Mouse (Mus musculus): ENCODE measurements around the gene Zyx. TPM values are rescaled to one million over a fixed set of nuclear protein-coding genes. Genes with fewer than 3 reads are reported as not detected.

The Zyx gene
- polyA plus RNA-seq, 1 experiment from 2014 or later, result 159 TPM

DNA sequence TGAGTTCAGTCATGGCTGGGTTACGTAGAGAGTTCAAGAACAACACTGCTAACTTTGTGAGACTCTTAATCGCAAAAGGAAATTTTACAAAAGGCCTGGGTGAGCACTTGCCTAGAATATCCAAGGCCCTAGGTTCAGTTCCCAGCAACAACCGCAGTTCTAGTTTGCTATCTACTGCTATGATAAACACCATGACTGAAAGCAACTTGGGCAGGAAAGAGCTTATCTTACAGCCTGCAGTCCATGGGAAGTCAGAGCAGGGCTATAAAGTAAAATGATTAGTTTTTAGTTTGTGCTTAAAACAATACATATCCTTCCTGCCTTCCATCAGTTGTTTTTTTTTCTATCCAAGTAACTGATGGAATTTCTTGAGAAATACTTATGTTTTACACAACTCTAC, 22.9 kb upstream of the Zyx start:
- Histone ChIP-seq H3K4me2 (ENCODE audit: low read depth, low read length) (no peak overlapping the region), H3K36me3 (ENCODE audit: control insufficient read depth, insufficient read depth) (no peaks in the 10 kb centered on the region), H3K4me3 (ENCODE audit: low read length) (no peak overlapping the region), H3K9me3 (replicated peaks; ENCODE audit: control insufficient read depth, low read length) (no peaks in the 10 kb centered on the region), H3K9ac (ENCODE audit: low read length) (no peak overlapping the region), H3K27ac (ENCODE audit: low read length) (no peak overlapping the region), H3K4me1 (ENCODE audit: control insufficient read depth, insufficient read depth, low read length) (peaks cover 8% of the 10 kb centered on the region; the same call in 1 of the 2 replicates), H3K27me3 (ENCODE audit: control insufficient read depth, insufficient read depth, low read length) (peaks cover 35% of the 10 kb centered on the region)
- ATAC-seq (replicated peaks; ENCODE audit: extremely low read depth, insufficient read depth, low FRiP score), result no peak
- 68% methylated on average over 3 of the region's 3 CpGs for WGBS

DNA sequence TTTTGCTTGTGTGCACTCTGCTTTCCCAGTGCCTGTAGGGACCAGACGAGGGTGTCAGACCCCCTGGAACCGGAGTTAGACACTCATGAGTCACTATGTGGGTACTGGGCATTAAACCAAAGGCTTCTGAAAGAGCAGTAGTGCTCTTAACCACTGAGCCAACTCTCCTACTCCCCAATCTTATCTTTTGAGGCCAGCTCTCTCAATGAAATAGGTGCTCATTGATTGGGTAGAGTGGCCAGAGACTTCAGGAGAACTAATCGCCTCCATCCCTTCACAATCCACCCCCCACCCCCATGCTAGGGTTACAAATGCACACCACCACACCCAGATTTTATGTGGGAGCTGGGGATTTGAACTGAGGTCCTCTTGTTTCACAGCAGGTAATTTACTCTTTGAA, 20.7 kb upstream of the Zyx start:
- peaks cover 6% of the 10 kb centered on the region; the same call in 1 of the 2 replicates for H3K4me1 ChIP-seq (ENCODE audit: control insufficient read depth, insufficient read depth, low read length)
- peaks cover 15% of the 10 kb centered on the region for H3K27me3 ChIP-seq (ENCODE audit: control insufficient read depth, insufficient read depth, low read length)
- no peak overlapping the region for H3K4me2 ChIP-seq (ENCODE audit: low read depth, low read length)
- H3K9ac ChIP-seq (ENCODE audit: low read length), result no peak overlapping the region
- no peak for ATAC-seq (replicated peaks; ENCODE audit: extremely low read depth, insufficient read depth, low FRiP score)
- no peak overlapping the region for H3K4me3 ChIP-seq (ENCODE audit: low read length)
- H3K36me3 ChIP-seq (ENCODE audit: control insufficient read depth, insufficient read depth), result no peaks in the 10 kb centered on the region
- no peak overlapping the region for H3K27ac ChIP-seq (ENCODE audit: low read length)
- WGBS, result 63% methylated on average over 3 of the region's 3 CpGs
- H3K9me3 ChIP-seq (replicated peaks; ENCODE audit: control insufficient read depth, low read length), result no peaks in the 10 kb centered on the region

DNA sequence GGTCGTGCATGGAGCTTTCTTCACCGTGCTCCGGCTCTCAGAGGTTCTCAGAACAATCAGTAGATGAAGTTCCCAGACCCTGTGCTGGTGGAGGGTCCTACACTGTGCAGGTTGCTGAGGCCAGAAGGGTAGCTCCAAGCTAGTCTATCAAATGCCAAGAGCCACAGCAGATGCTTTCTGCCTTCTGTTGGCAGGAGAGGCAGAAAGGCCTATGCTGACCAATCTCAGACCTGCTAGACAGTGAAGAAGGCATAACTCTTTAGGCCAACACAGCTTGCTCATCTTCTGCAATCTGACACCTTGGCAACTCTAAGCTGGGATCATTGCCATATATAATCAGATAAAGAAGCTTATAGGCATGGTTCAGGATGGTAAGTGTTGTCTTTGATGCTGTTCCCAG, 19.2 kb upstream of the Zyx start:
- no peak overlapping the region for H3K4me2 ChIP-seq (ENCODE audit: low read depth, low read length)
- H3K27me3 ChIP-seq (ENCODE audit: control insufficient read depth, insufficient read depth, low read length), result peaks cover 2% of the 10 kb centered on the region; the same call in 1 of the 2 replicates
- no peak overlapping the region for H3K4me3 ChIP-seq (ENCODE audit: low read length)
- no peaks in the 10 kb centered on the region for H3K4me1 ChIP-seq (ENCODE audit: control insufficient read depth, insufficient read depth, low read length)
- no peak for ATAC-seq (replicated peaks; ENCODE audit: extremely low read depth, insufficient read depth, low FRiP score)
- H3K27ac ChIP-seq (ENCODE audit: low read length), result no peak overlapping the region
- 70% methylated on average over 3 of the region's 3 CpGs for WGBS
- no peaks in the 10 kb centered on the region for H3K9me3 ChIP-seq (replicated peaks; ENCODE audit: control insufficient read depth, low read length)
- no peaks in the 10 kb centered on the region for H3K36me3 ChIP-seq (ENCODE audit: control insufficient read depth, insufficient read depth)
- H3K9ac ChIP-seq (ENCODE audit: low read length), result no peak overlapping the region

DNA sequence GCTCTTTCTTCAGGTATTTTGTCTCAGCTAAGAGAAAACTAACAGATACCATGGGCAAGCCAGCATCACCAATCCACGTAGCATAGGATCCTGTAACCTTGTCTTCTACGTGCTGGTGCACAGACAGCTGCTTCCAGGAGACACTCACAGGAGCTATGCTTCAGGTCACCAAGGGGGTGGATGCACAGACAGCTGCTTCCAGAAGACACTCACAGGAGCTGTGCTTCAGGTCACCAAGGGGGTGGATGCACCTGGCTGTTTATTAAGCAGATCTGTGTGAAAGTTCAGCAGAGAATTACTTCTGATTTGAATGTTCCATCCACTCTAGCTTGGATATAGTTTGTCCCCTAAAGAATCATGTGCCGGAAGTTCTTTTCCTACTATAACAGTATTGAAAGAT, 18.5 kb upstream of the Zyx start:
- Histone ChIP-seq H3K27ac (ENCODE audit: low read length) (no peak overlapping the region), H3K4me3 (ENCODE audit: low read length) (no peak overlapping the region), H3K9ac (ENCODE audit: low read length) (no peak overlapping the region), H3K27me3 (ENCODE audit: control insufficient read depth, insufficient read depth, low read length) (no peaks in the 10 kb centered on the region; the same call in 1 of the 2 replicates), H3K36me3 (ENCODE audit: control insufficient read depth, insufficient read depth) (no peaks in the 10 kb centered on the region), H3K4me2 (ENCODE audit: low read depth, low read length) (no peak overlapping the region), H3K9me3 (replicated peaks; ENCODE audit: control insufficient read depth, low read length) (no peaks in the 10 kb centered on the region), H3K4me1 (ENCODE audit: control insufficient read depth, insufficient read depth, low read length) (no peaks in the 10 kb centered on the region)
- no peak for ATAC-seq (replicated peaks; ENCODE audit: extremely low read depth, insufficient read depth, low FRiP score)
- WGBS, result 83% methylated on average over 3 of the region's 3 CpGs

DNA sequence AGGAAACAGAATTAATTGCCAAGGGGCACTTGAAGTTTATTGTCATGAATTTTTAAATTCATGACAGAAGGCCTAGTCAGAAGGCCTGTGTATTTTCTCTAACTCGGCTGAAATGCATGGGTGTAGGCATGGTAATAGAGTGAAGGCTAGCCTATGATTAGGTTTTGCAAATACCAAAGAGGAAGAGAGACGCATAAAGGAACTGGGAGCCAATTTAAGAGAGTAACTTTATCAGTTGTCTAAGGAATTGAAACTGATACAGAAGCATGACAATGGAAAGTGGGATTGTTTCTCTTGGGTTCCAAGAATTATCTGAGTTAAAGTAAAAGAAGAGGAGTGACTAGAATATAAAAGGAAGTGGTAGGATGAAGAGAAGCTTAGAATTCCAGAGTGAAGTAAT, 10.2 kb upstream of the Zyx start:
- 73% methylated on average over 2 of the region's 2 CpGs for WGBS
- no peak overlapping the region for H3K4me3 ChIP-seq (ENCODE audit: low read length)
- no peaks in the 10 kb centered on the region for H3K27me3 ChIP-seq (ENCODE audit: control insufficient read depth, insufficient read depth, low read length)
- H3K4me1 ChIP-seq (ENCODE audit: control insufficient read depth, insufficient read depth, low read length), result no peaks in the 10 kb centered on the region
- no peak overlapping the region for H3K4me2 ChIP-seq (ENCODE audit: low read depth, low read length)
- H3K27ac ChIP-seq (ENCODE audit: low read length), result no peak overlapping the region
- H3K9me3 ChIP-seq (replicated peaks; ENCODE audit: control insufficient read depth, low read length), result no peaks in the 10 kb centered on the region
- H3K9ac ChIP-seq (ENCODE audit: low read length), result no peak overlapping the region
- no peaks in the 10 kb centered on the region for H3K36me3 ChIP-seq (ENCODE audit: control insufficient read depth, insufficient read depth)
- no peak for ATAC-seq (replicated peaks; ENCODE audit: extremely low read depth, insufficient read depth, low FRiP score)

DNA sequence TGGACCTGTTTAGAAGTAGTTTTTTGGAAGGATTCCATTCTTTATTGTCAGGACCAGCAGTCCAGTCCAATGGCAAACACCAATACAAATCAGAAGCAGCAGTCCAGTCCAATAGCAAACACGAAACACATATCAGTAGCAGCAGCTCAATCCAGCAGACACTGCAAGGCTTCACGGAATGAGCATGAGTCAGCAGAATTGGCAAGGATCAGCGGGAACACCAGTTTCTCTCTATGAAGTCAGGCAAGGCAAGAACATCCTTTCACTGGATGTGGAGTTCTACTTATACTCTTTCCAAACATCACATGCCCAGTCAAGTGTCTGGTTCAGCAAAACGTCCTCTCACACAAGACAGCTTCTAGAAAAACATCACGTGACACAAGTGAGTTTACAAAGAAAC, 9.4 kb upstream of the Zyx start:
- no peaks in the 10 kb centered on the region for H3K27me3 ChIP-seq (ENCODE audit: control insufficient read depth, insufficient read depth, low read length)
- no peak overlapping the region for H3K4me3 ChIP-seq (ENCODE audit: low read length)
- no peak overlapping the region for H3K27ac ChIP-seq (ENCODE audit: low read length)
- no peaks in the 10 kb centered on the region for H3K4me1 ChIP-seq (ENCODE audit: control insufficient read depth, insufficient read depth, low read length)
- ATAC-seq (replicated peaks; ENCODE audit: extremely low read depth, insufficient read depth, low FRiP score), result no peak
- no peaks in the 10 kb centered on the region for H3K36me3 ChIP-seq (ENCODE audit: control insufficient read depth, insufficient read depth)
- no peak overlapping the region for H3K4me2 ChIP-seq (ENCODE audit: low read depth, low read length)
- 69% methylated on average over 5 of the region's 5 CpGs for WGBS
- no peaks in the 10 kb centered on the region for H3K9me3 ChIP-seq (replicated peaks; ENCODE audit: control insufficient read depth, low read length)
- no peak overlapping the region for H3K9ac ChIP-seq (ENCODE audit: low read length)

DNA sequence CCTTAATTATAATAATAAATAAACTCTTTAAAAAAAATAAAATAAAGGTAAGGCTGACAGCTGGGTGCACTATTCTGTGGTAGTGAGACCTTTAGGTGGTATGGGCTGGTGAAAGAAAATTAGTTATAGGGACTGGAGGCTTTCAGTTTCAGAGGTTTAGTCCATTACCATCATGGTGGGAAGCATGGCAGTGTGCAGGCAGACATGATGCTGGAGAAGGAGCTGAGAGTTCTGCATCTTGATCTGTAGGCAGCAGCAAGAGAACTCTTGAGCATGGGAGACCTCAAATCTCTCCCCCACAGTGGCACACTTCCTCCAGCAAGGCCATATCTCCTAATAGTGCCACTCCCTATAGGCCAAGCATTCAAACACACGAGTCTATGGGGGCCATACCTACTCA, 7.3 kb upstream of the Zyx start:
- Histone ChIP-seq H3K27me3 (ENCODE audit: control insufficient read depth, insufficient read depth, low read length) (no peaks in the 10 kb centered on the region), H3K4me3 (ENCODE audit: low read length) (no peak overlapping the region), H3K36me3 (ENCODE audit: control insufficient read depth, insufficient read depth) (no peaks in the 10 kb centered on the region), H3K9ac (ENCODE audit: low read length) (no peak overlapping the region), H3K4me2 (ENCODE audit: low read depth, low read length) (no peak overlapping the region), H3K27ac (ENCODE audit: low read length) (no peak overlapping the region), H3K9me3 (replicated peaks; ENCODE audit: control insufficient read depth, low read length) (no peaks in the 10 kb centered on the region), H3K4me1 (ENCODE audit: control insufficient read depth, insufficient read depth, low read length) (no peaks in the 10 kb centered on the region)
- ATAC-seq (replicated peaks; ENCODE audit: extremely low read depth, insufficient read depth, low FRiP score), result no peak
- WGBS, result 54% methylated on average over 1 of the region's 1 CpGs

DNA sequence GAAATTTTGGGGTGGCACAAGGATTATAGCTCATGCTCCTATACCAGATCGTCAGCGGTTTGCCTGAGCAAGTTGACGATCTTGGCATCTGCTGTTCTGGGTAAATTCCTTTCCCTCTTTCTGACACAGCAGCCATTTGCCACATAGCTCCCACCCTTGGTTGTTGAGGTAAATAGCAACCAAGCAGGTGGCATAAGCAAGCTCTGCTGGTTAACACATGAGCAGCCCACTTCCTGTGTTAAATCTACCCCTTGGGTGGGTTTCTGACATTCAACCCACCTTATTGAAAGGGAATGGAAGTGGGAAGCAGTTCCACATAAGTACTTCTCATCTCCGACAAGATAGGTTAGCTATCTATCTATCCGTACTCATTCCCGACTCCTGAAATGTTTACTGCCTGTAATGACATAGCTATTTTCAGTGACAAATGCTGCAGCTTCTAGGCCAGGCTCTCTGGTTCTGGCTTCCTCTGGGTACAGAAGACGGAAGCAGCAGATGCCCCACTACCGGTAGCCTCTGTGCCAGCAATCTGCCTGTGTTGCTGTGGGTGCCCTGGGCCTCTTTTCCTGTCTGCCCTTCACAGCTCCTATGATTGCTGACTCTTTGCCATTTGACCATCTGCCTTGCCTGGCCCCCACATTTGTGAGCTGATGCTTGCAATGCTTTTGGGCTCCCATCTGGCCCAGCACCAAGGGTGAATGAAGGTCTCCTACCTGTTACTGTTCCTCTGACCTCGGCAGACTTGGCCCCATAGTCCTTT, 5.9 kb upstream of the Zyx start:
- no peaks in the 10 kb centered on the region for H3K9me3 ChIP-seq (replicated peaks; ENCODE audit: control insufficient read depth, low read length)
- H3K9ac ChIP-seq (ENCODE audit: low read length), result no peak overlapping the region
- H3K4me1 ChIP-seq (ENCODE audit: control insufficient read depth, insufficient read depth, low read length), result peaks cover 2% of the 10 kb centered on the region
- H3K4me2 ChIP-seq (ENCODE audit: low read depth, low read length), result no peak overlapping the region
- peak; percentile 37; the same call in 1 of the 2 replicates for ATAC-seq (replicated peaks; ENCODE audit: extremely low read depth, insufficient read depth, low FRiP score)
- no peak overlapping the region; the same call in 1 of the 2 replicates for H3K27ac ChIP-seq (ENCODE audit: low read length)
- H3K36me3 ChIP-seq (ENCODE audit: control insufficient read depth, insufficient read depth), result no peaks in the 10 kb centered on the region
- 77% methylated on average over 9 of the region's 9 CpGs for WGBS
- no peaks in the 10 kb centered on the region for H3K27me3 ChIP-seq (ENCODE audit: control insufficient read depth, insufficient read depth, low read length)
- no peak overlapping the region for H3K4me3 ChIP-seq (ENCODE audit: low read length)

DNA sequence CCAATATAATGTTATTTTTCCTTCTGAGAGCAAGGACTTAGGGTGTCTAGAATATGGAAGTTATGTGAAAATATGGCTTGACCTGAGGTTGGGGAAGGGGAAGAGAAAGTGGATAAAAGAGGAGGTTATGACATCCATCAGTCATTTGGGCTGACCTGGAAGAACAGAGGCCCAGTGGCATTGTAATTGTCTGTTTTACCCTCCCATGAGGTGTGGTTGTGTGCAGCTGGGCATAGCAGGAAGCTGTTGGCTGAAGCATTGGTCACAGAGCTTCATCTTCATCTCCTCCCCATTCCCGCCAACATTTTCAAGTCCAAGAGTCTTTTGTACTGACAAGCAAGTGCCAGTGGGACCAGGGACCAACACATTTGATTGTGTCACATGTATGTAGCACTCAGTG, 5.2 kb upstream of the Zyx start:
- Histone ChIP-seq H3K27me3 (ENCODE audit: control insufficient read depth, insufficient read depth, low read length) (no peaks in the 10 kb centered on the region), H3K27ac (ENCODE audit: low read length) (no peak overlapping the region), H3K36me3 (ENCODE audit: control insufficient read depth, insufficient read depth) (no peaks in the 10 kb centered on the region), H3K4me3 (ENCODE audit: low read length) (no peak overlapping the region), H3K4me1 (ENCODE audit: control insufficient read depth, insufficient read depth, low read length) (peaks cover 4% of the 10 kb centered on the region), H3K9me3 (replicated peaks; ENCODE audit: control insufficient read depth, low read length) (no peaks in the 10 kb centered on the region), H3K9ac (ENCODE audit: low read length) (no peak overlapping the region), H3K4me2 (ENCODE audit: low read depth, low read length) (no peak overlapping the region)
- WGBS, result 74% methylated on average over 1 of the region's 1 CpGs
- no peak for ATAC-seq (replicated peaks; ENCODE audit: extremely low read depth, insufficient read depth, low FRiP score)

Measured in heart, embryonic 16.5 days (tissue).